Mouse (Mus musculus) thymus, postnatal 36 days (tissue): ENCODE data around the gene Gm20388.

Experiments used
- DNase-seq, 2 experiments: peaks; one replicate each; pipeline ENCODE4 v3.0.0; 2022; ENCODE audit warnings: mixed read lengths in 2 of 2

Gm20388 gene

DNA sequence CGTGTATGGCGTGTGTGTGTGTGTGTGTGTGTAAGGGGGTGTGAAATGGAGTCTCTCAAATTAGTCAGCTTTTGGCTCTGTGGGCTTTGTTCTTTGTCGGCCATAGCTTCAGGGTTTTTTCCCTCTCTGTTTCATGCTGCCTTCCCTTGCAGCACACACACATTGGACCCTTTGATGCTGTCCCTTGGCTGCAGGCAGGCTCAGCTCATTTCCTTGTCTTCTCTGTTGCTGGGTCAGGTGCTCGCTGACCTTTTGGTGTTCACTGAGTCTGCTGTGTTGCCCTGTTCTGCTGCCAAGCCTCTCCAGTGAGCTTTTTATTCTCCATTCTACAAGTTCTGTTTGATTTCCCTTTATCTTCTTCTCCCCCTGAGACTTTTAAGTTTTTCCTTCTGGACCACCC is 218.9 kb downstream of the Gm20388 start:
- no peak for DNase-seq

DNA sequence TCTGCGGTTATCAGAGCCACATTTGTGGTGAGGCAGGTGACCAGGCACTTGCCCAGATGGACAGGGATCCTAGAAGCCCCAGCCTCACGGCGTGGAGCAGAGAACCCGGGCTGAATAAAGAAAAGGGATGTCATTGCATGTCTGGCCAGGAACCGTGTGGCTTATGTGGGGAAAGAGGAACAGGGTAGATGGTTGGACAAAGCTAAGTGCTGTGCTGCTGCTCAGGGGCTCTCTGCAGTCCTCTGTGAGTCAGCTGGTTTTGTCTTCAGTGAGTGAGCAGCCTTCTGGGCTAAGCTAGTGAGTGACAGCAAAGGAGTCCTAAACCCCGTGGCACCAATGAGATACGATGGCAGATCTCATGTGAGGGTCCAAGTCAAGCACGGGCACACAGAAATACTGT is 220.5 kb downstream of the Gm20388 start:
- no peak for DNase-seq

DNA sequence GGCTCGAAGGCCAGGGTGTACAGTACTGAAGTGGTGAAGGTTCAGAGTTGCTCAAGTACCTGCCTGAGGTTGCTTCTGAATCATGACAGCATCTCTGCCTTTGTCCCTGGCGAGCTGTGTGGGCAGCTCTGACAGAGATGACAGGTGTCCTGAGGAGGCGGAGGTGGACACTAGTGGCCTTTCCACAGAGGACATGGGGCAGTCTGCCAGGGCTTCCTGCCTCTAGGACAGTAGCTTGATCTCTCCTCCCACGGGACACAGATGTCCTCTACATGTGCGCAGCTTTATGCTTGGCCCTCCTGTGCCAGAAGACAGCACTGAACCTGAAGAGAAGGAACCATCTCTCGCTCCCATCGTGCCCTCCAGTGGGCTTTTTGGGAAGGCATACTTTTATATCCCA is 222.5 kb downstream of the Gm20388 start:
- no peak for DNase-seq

DNA sequence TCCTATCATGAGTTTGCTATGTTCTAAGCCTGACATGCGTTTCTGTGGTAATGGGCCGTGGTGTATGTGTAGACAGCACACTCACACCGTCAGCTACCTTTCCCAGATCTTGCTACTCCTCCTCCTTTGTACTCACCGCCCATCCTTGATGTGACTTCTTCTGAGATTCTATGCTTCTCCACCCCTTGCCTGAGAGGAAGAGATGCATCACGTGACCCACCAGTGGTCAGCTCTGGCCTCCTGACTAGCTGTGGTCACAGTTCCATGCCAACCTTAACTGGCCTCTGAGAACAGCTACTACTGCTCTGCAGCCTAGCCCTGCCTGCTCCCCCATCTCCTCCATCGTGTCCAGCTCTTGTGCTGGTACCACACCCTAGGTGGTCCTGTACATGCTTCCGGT is 225.0 kb downstream of the Gm20388 start:
- DNase-seq = no peak

DNA sequence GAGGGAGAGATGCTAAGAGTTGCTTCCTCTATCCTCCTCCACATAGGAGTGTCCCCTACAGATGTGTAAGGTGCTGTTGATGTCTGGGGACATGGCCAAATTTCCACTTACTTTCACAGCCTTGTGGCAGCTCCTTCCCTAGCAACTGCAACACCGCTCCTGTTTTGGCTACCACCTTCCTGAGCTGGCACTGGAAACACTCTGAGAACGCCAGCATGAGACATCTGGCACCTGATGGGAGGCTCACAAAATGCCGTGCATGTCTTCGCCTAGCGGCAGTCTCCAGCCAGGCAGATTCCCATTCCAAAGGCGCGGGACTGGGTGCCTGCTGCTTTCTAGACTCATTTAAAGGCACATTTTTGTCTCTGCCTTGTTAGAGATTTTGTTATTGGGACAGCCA is 226.0 kb downstream of the Gm20388 start:
- DNase-seq = no peak

DNA sequence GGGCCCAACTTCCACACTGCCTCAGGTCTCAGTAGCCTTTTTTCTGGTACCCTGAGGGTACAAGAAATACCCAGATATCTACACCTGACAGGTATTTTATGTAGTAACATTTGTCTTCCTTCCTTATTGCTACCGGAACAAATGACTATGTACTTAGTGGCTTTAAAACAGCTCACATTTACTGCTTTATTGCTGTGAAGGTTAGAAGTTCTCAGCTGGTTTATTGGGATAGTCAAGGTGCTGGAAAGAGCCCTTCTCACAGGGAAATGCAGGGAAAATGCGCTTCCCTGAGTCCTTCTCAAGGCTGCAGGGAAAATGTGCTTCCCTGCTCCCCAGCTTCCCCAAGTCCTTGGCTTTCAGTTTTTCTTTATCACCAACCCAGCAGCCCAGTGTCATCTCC is 228.3 kb downstream of the Gm20388 start:
- no peak for DNase-seq

DNA sequence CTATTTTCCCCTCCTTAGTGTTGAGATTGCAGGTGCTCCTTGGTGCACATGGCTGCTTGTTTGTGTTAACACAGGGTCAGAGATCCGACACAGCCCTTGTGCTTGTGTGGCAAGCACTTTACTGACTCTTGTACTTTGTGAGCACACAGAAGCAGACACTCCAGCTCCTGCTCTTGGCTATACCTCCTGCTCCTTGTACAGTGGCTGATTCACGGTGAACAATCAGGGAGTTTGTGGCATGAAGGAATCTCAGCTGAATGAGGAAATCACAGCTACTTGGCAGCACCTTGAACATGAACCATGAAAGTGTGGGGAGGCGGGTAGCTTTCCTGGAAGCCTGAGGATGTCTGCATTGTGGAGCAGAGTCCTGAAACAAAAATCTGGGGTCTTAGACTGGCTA is 230.1 kb downstream of the Gm20388 start:
- DNase-seq = no peak

DNA sequence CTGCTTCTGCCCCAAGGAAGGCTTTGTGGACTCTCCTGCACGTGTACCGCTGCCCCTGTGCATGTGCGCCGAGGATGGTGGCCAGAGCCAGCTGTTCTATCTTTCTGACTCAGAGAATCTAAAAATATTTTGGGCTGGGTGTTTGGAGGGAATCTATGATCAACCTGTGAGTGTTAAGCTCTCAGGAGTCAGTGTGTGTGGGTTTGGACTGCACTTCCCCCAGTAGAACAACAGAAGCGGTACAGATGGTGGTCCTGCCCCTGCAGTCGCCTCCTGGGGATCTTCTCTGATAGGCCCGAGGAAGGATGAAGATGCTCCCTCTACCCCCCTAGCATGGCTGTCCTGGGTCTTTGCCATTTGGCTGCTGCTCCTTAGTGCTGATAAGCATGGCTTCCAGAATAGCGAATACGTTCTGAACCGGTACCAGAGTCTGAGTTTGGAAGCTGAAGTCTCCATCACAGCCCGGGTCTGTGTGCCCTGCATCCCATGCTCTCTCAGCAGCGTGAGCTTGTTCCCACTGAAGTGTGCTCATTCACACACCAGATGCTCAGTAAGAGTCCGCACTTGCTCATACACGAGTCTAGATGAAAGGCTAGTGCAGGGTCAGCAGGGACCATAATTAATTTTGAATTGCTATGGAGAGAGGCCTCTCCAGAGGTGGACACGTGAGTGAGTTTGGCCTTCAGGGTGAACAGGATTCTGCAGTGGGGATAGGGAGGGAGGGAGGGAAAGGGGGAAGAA is 233.4 kb downstream of the Gm20388 start:
- DNase-seq = no peak

DNA sequence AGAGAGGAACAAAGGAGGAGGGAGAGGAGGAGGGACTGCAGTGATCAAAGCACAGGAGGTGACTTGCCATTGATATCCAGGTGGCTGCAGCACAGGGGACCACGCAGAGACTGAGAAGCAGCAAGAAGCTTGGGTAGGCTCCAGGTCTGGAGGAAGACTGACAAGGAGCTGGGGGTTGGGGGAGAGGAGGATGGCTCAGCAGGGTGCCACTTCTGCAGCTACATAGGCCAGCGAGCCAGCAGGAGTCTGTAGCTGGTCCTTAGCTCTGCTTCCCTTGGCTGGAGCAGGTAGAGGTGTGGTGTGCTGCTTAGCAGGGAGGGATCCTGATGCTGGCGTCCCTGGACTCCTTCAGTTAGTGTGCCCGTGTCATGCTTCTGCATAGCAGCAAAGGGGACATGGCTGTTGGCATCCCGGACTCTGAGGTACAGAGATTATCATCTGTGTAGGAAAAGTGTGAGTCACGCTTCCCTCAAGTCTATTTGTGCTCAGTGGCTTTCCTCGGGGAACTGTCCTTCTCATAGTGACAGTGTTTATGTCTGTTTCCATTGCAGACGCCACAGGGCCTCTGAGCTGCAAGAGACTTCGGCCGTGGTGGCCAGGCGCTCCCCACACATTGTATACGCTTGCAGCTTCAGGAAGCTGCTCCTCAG is 234.1 kb downstream of the Gm20388 start:
- DNase-seq = no peak

DNA sequence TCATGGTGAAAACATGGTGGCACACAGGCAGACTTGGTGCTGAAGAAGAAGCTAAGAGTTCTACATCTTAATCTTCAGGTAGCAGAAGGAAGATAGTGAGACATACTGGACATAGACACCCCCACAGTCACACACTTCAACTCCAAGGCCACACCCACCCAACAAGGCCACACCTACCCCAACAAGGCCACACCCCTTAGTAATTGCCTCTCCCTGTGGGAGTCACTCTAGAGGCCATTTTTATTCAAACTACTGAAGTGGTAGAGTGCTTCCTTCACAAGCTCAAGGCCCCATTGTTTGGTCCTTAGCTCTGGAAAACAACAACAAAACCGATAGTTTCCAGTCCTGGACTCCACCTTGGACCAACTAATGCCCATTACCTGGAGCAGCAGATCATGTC is 235.4 kb downstream of the Gm20388 start:
- no peak for DNase-seq

DNA sequence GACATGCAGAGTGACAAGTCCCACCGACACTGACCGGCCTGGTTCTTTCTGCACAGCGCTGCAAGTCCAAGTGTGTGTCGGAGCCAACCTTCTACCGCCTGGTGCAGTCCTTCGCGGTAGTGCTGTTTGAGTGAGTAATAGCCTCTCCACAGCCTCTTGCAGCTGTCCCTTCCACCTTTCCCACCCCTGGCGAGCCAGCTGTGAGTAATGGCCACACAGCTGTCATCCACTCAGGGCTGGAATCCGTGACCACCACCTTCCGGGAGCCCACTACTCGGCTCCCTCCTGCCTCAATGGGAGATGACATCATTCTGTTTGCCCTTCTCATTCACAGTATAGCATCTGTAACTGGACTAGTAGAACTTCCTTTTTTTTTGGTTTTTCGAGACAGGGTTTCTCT is 239.4 kb downstream of the Gm20388 start:
- no peak for DNase-seq

DNA sequence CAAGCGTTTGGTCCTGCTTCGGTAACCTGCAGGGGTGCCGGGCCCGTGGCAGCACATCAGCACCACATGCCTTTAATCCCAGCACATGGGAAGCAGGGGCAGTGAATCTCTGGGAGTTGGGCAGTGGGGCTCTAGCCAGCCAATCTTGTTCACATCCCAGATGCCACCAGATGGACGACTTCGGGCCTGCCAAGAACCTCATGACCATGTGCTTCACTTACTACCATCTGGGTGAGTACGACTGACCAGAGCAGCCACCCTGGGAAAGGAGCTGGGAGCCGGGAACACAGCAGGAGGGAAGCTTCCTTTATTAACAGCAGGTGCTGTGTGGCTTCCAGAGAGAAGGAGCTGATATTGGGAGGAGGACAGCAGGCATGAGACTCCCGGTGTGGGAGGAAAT is 240.5 kb downstream of the Gm20388 start:
- DNase-seq = no peak

DNA sequence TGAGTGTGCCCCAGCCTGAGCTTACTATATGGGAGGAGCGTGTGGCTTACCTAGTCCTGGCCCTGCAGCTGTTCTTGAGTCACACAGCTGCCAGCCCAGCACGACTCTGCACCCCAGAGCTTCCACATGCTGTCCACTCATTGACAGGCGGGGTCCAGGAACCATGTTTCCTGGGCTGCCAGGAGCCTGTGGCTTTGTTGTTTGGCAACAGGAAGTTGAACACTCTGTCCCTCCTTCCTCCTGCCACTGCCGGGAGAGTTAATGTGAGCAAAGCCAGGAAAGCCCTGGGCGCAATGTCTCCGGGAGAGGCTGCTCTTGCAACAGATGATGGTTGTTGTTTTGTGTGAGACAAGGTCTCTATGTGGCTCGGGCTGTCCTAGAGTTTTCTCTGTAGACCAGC is 242.0 kb downstream of the Gm20388 start:
- no peak for DNase-seq

DNA sequence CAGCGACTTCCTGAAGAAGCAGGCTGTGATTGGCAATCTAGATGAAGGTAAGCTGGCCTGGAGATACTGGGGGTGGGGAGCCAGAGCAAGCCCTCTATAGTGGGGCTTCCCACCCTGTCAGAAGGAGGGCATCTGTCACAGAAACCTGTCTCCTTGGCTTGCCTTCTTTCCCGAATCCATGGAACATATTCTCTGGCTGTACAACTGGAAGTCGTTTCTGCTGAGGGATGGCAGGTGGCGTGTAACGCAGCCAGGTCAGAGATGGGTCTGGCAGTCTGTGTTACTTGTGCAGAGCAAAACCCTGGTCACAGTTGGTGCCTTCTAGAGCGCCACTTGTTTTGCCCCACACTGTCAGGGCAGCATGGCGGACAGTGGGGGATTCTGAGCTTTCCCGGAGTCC is 249.7 kb downstream of the Gm20388 start:
- DNase-seq = no peak

DNA sequence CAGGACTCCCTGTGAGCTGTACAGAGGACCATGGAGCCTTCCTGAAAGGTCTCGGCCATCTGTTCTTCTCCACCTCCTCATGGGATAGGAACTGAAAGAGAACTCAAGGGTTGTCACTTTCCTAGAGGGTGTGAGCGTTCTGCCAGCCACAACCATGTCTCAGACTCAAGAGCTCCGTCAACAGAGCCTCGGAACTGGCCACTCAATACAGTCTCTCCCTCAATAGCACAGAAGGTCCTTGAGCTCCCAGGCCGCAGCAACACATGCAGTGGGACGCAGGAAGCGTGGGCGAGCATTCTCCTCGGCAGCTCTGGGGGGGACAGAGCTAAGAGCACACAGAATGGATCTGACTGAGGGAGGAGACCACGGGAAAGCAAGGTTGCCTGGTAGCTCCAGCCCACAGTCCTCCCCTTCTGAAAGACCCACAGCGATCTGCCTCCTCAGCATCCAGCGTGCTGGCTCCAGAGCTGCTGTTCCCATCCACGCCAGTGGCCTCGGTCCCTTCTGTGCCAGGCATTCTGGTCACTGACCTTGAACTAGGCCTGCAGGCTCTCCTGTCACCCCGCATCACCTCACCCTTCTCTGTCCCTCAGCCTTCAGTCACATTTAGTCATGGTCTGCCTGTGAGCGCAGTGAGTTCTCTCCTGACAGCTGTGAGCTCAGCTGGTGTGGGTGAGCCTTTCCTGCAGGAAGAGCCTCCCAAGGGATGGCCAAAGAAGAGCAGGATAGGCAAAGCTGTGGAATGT is 251.2 kb downstream of the Gm20388 start:
- DNase-seq = no peak

DNA sequence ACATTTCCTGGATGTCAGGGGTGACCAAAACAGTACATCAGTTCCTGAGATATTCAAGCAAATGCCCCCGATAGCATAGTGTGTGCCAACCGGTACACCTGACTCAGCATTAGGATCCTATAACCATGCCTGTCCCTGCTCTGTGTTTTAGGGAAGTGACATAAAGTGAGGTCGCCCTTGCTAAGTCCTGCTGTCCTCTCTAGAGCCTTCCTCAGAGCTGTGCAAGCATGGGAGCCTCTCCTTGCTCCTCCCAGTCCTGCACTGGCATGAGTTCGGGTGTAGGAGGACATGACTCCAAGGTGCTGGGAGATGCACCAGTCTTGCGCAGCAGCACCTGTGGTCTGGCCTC is 251.7 kb downstream of the Gm20388 start:
- no peak for DNase-seq

DNA sequence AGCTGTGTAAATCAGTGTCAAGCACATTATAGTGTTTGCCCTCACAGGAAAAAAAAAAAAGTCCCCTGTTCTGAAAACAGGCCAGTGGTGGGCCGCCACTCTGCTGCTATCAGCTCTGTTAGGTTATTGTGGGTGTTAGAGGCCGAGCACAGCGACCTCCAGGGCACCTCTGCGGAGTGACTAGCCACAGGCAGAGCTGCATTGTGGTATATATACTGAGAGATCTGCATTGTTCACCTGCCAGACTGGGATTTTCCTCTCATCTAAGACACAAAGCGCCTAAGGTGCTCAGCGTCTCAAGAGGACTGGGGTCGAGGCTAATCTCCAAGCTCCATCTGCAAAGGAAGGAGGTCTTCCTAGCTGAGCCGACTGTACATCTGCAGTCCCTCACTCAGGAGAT is 252.7 kb downstream of the Gm20388 start:
- no peak for DNase-seq

DNA sequence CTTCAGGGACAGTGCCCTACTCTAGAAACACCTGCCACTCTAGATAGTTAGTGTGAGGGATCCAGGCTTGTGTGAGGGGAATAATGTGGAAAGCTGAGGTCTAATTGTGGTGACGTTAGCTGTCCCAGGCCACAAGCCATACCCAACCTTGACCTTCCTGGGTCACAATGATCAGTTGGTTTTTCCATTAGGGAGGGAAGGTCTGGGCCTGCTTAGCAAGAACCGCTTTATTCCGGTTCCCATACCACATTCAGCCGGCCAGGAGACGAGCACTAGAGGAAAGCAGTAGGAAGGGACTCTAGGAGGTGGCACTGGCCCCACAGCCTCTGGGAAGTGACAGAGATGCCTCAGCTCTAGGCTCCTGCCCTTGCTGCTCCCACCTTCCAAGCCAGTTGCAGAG is 253.4 kb downstream of the Gm20388 start:
- no peak for DNase-seq

DNA sequence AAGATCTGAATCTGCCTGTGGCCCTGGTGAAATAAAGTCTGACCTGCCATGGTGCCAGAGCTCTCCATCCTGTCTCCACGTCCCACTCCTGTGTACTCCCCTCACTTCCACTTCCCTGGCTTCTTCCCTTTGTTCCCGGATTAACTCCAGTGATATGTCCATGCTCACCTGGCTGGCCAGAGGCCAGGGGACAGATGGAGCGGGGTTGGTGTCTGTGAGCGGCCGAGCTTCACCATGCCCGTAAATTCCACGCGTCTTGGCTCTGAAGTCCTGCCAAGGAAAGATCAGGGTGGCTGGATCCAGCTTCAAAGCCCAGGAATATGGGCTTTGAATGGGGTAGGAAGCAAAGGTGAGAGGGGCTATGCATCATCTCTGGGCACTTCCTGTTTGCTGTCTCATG is 256.5 kb downstream of the Gm20388 start:
- no peak for DNase-seq

DNA sequence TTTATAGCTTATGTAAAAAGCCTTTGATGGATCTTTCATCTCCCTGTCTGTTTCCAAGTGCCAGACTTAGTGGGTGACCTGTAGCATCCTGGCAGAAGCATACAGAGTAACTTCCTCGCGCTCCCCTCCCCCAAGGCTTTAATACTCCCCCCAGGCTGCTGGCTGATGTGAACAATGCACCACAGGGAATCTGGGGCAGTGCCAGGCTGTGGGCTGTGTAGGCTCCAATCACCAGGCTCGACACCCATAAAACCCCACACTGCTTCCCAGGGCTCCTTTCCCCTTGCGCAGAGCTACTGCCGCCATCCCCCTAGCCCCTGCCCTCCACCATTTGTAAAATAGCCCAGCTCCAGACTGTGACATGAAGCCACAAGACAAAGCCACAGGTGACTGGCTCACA is 257.2 kb downstream of the Gm20388 start:
- no peak for DNase-seq

DNA sequence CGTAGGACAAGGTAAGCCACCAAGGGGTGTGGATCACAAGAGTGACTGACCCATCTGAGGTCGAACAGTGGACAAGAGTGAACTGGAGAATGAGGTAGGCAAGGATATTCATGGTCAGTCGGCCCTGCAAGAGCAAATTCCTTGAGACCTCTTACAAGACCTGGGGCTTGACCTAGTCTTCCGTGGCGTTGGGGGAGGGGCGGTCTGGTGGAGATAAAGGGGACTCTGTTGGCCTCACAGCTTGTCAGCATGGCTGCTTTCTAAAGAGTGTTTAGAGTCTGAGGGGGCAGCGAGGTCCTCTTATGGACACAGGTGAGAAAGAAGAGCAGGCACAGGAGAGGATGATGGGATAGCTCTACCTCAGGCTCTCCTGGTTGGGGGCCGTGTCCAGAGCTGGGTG is 258.5 kb downstream of the Gm20388 start:
- no peak for DNase-seq

DNA sequence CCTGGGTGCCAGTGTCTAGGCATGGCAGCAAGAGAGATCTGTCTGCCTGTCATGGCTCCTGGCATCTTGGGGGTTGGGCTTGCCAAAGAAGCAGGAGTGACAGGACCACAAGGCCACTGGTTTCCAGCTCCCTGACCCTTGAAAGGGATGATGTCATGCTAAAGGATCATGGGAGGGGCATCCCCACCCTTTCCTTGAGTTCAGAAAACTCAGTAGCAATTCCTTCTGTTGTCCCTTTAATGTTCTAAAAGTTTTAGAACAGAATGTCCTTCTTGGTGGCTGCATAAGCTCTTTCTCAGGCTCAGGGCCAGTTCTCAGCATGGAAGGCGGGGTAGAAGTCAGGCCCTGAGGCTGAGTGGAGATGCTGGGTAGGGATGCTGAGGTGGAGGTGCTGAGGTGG is 262.6 kb downstream of the Gm20388 start:
- no peak for DNase-seq

DNA sequence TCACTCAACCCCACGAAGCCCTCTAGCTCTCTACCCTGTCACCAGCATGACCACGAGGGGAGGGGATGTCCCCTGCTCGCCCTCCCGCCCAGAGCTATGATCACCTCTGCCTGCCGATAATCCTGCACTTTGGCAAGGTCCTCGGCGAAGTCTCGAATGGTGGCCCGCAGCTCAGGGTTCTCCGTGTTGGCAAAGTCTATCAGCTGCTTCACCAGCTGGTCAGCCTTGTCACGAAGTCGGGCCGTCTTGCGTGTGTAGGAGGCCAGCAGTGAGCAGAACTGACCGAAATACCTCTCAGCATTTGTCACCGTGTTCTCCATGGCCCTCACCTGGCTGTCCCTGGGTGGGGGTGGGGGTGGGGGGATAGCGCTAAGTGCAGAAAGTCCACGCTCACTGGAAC is 264.0 kb downstream of the Gm20388 start:
- DNase-seq = no peak

DNA sequence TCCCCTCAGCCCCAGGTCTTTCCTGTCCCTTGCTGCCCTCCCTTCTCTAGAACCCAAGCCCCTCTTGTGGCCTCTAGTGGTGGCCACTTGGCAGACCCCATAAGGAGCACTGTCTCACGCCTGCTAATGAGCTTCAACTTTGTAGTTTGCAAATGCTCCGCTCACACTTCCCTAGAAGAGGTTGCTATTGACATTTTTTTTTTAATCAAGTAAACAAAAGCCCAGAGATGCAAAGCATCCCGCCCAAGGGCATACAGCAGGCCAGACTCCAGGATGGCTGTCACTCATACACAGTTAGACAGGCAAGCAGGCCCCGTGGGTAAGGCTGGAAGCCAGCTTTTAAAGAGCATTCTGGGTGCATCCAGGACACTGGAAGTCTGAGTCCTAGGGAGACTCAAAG is 266.0 kb downstream of the Gm20388 start:
- no peak for DNase-seq
